Mouse (Mus musculus) midbrain, postnatal 0 days (tissue): ENCODE data around the gene OR5BS1P. TPM values are rescaled to one million over a fixed set of nuclear protein-coding genes. Genes with fewer than 3 reads are reported as not detected.

Experiments
- ATAC-seq: fragments of 200-750 bp; cut with Nextera tagmentation; 2 replicates; pipeline ENCODE4 v1.8.0; 2017; ENCODE audit warnings: moderate number of reproducible peaks, mild to moderate bottlenecking, moderate TSS enrichment, moderate library complexity; ENCODE audit not compliant: low FRiP score
- DNase-seq: peaks from one replicate; pipeline ENCODE4 v3.0.0-alpha.2; 2015; ENCODE audit warnings: low spot score
- H3K27ac ChIP-seq: fragments of 300-500 bp; sonication (generic); 2 replicates; pipeline ENCODE4 v1.5.1; 2014; ENCODE audit warnings: low read depth, mild to moderate bottlenecking, low read length, mixed read lengths
- H3K27me3 ChIP-seq: fragments of 300-500 bp; sonication (generic); 2 replicates; pipeline ENCODE4 v1.6.1; 2014; ENCODE audit warnings: low read length, control low read depth, mixed read lengths; ENCODE audit not compliant: insufficient read depth
- H3K36me3 ChIP-seq: fragments of 300-500 bp; sonication (generic); 2 replicates; pipeline ENCODE4 v1.6.1; 2014; ENCODE audit warnings: low read length, control low read depth, mixed read lengths; ENCODE audit not compliant: insufficient read depth
- H3K4me1 ChIP-seq: fragments of 300-500 bp; sonication (generic); 2 replicates; pipeline ENCODE4 v1.6.1; 2014; ENCODE audit warnings: mild to moderate bottlenecking, control low read depth, antibody characterized with exemption, low read length, mixed read lengths; ENCODE audit not compliant: insufficient read depth
- H3K4me2 ChIP-seq: fragments of 300-500 bp; sonication (generic); 2 replicates; pipeline ENCODE4 v1.6.1; 2014; ENCODE audit warnings: low read depth, mild to moderate bottlenecking, low read length, mixed read lengths; ENCODE audit not compliant: poor library complexity, severe bottlenecking
- H3K4me3 ChIP-seq: fragments of 300-500 bp; sonication (generic); 2 replicates; pipeline ENCODE4 v1.5.1; 2014; ENCODE audit warnings: low read depth, mild to moderate bottlenecking, low read length, moderate library complexity
- H3K9ac ChIP-seq: fragments of 300-500 bp; sonication (generic); replicated peaks from 2 replicates; pipeline ENCODE4 v1.6.1; 2014; ENCODE audit warnings: mild to moderate bottlenecking, low read length, moderate library complexity, mixed read lengths; ENCODE audit not compliant: poor library complexity, severe bottlenecking
- H3K9me3 ChIP-seq: fragments of 300-500 bp; sonication (generic); 2 replicates; pipeline ENCODE4 v1.6.1; 2016; ENCODE audit warnings: low read length, control low read depth
- CTCF ChIP-seq: IDR thresholded peaks from 2 replicates; pipeline ENCODE4 v1.5.1; 2016; ENCODE audit warnings: antibody characterized with exemption, mild to moderate bottlenecking
- WGBS: fragments of 180-500 bp; shearing (Covaris S2); extraction: QIAGEN DNeasy Blood & Tissue Kit; methylation state at CpG from one replicate; pipeline ENCODE4 v1.1.7; 2014; 5-methylcytosine and 5-hydroxymethylcytosine counted together
- polyA plus RNA-seq: library from polyadenylated mRNA; unstranded; fragments of >200 nt; fragmentation: Nextera tagmentation; extraction: Ambion mirVana; gene quantifications from 2 replicates; pipeline ENCODE4 v1.2.1, GENCODE M21; 2015
- total RNA-seq: library from RNA; depleted of rRNA; stranded (reverse); fragments of >200 nt; gene quantifications from 2 replicates; pipeline ENCODE4 v1.2.3, GENCODE M21; 2014

Gene OR5BS1P
- total and polyA plus RNA-seq, 2 experiments from 2014 or later = not detected

- Histone ChIP-seq H3K4me3 (no peak overlapping the region), H3K36me3 (no peaks in the 10 kb centered on the region), H3K27me3 (no peaks in the 10 kb centered on the region), H3K27ac (no peak overlapping the region), H3K4me2 (no peak overlapping the region), H3K9ac (no peak overlapping the region), H3K9me3 (no peaks in the 10 kb centered on the region), H3K4me1 (no peaks in the 10 kb centered on the region)
- no peak for TF ChIP-seq CTCF
- DNase-seq (no peak), ATAC-seq (no peak)
- 88% methylated on average over 2 of the region's 2 CpGs for WGBS
Observed at GRCm38 (mm10) chr15:98491332-98491731, 21.6 kb downstream of the OR5BS1P start.

GRCm38 (mm10) chr15:98492102-98492501, 22.4 kb downstream of the OR5BS1P start, which contains the start of gene Olfr279:
Olfr279 (plus strand) TSS chr15:98492402.
- Histone ChIP-seq H3K27ac (no peak within 1 kb of the TSS), H3K4me2 (no peak within 1 kb of the TSS), H3K4me1 (no peaks in the 10 kb centered on the region), H3K36me3 (no peaks in the 10 kb centered on the region), H3K9me3 (no peaks in the 10 kb centered on the region), H3K9ac (no peak within 1 kb of the TSS), H3K27me3 (no peaks in the 10 kb centered on the region), H3K4me3 (no peak within 1 kb of the TSS)
- TF ChIP-seq CTCF = no peak
- DNase-seq (no peak), ATAC-seq (no peak)
- WGBS = 64% methylated on average over 4 of the region's 4 CpGs

GRCm38 (mm10) chr15:98497631-98498030, 27.9 kb downstream of the OR5BS1P start:
- H3K36me3 ChIP-seq = no peaks in the 10 kb centered on the region
- H3K4me1 ChIP-seq = no peaks in the 10 kb centered on the region
- no peaks in the 10 kb centered on the region for H3K9me3 ChIP-seq
- H3K9ac ChIP-seq = no peak overlapping the region
- no peak for ATAC-seq
- no peak for TF ChIP-seq CTCF
- WGBS = 93% methylated on average over 17 of the region's 17 CpGs
- DNase-seq = no peak
- H3K27me3 ChIP-seq = no peaks in the 10 kb centered on the region
- H3K4me2 ChIP-seq = no peak overlapping the region
- no peak overlapping the region for H3K27ac ChIP-seq
- H3K4me3 ChIP-seq = no peak overlapping the region

GRCm38 (mm10) chr15:98503317-98503716, 33.6 kb downstream of the OR5BS1P start:
- no peaks in the 10 kb centered on the region for H3K4me1 ChIP-seq
- no peak overlapping the region for H3K4me3 ChIP-seq
- no peaks in the 10 kb centered on the region for H3K27me3 ChIP-seq
- H3K27ac ChIP-seq = no peak overlapping the region
- no peak overlapping the region for H3K9ac ChIP-seq
- H3K36me3 ChIP-seq = no peaks in the 10 kb centered on the region
- H3K9me3 ChIP-seq = no peaks in the 10 kb centered on the region
- 84% methylated on average over 3 of the region's 3 CpGs for WGBS
- no peak for TF ChIP-seq CTCF
- ATAC-seq (no peak), DNase-seq (no peak)
- no peak overlapping the region for H3K4me2 ChIP-seq

GRCm38 (mm10) chr15:98504514-98504913, 34.8 kb downstream of the OR5BS1P start:
- ATAC-seq (no peak), DNase-seq (peak; percentile 63)
- peak; percentile 78 for TF ChIP-seq CTCF
- no peak overlapping the region for H3K27ac ChIP-seq
- no peaks in the 10 kb centered on the region for H3K9me3 ChIP-seq
- 13% methylated on average over 18 of the region's 18 CpGs for WGBS
- no peak overlapping the region for H3K4me3 ChIP-seq
- H3K9ac ChIP-seq = no peak overlapping the region
- no peaks in the 10 kb centered on the region for H3K27me3 ChIP-seq
- no peaks in the 10 kb centered on the region for H3K36me3 ChIP-seq
- H3K4me2 ChIP-seq = no peak overlapping the region
- H3K4me1 ChIP-seq = no peaks in the 10 kb centered on the region

GRCm38 (mm10) chr15:98506253-98506957, 36.7 kb downstream of the OR5BS1P start:
- WGBS = 72% methylated on average over 9 of the region's 9 CpGs
- no peak overlapping the region for H3K4me3 ChIP-seq
- H3K4me2 ChIP-seq = no peak overlapping the region
- H3K9me3 ChIP-seq = no peaks in the 10 kb centered on the region
- no peaks in the 10 kb centered on the region for H3K36me3 ChIP-seq
- TF ChIP-seq CTCF = peak; percentile 21
- H3K4me1 ChIP-seq = no peaks in the 10 kb centered on the region
- no peak overlapping the region for H3K27ac ChIP-seq
- ATAC-seq (no peak), DNase-seq (no peak)
- H3K27me3 ChIP-seq = no peaks in the 10 kb centered on the region
- no peak overlapping the region for H3K9ac ChIP-seq
